Mouse (Mus musculus): ENCODE data around the gene Gtf2ird1. TPM values are rescaled to one million over a fixed set of nuclear protein-coding genes. Genes with fewer than 3 reads are reported as not detected.
"Not testable (repeated sequence)": the region's sequence is repeated elsewhere in the genome, so short reads cannot be mapped to it uniquely, and the experiment has no call there.

Gene Gtf2ird1
- polyA plus RNA-seq, 1 experiment from 2014 or later = 50.9 TPM

DNA sequence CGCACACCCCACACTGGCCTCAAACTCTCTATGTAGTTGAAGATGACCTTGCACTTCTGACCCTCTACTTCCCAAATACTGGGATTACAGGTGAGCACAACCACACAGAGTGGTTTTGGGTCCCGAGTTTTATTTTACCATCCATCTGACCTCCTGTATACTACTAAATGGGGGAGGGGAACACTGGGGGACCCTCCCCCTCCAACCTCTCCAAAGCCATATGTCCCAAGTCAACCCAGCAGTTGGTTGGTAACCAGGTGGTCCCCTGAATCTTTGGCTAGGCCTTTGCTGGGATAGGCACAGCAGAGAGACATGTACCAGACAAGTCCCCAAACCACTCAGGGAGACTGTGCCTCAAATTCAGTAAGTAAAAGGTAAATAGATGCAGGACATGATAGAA, 855 bp upstream of the Gtf2ird1 start:
- Histone ChIP-seq H3K9me3 (replicated peaks; ENCODE audit: control insufficient read depth, low read length) (no peaks in the 10 kb centered on the region), H3K4me1 (ENCODE audit: control insufficient read depth, insufficient read depth, low read length) (peaks cover 14% of the 10 kb centered on the region), H3K36me3 (ENCODE audit: control insufficient read depth, insufficient read depth, low read length) (no peaks in the 10 kb centered on the region), H3K4me2 (ENCODE audit: low read length) (no peak overlapping the region), H3K4me3 (ENCODE audit: low read depth, low read length) (no peak overlapping the region), H3K9ac (ENCODE audit: low read length) (no peak overlapping the region), H3K27me3 (replicated peaks; ENCODE audit: control insufficient read depth, insufficient read depth, low read length) (no peaks in the 10 kb centered on the region), H3K27ac (ENCODE audit: low read depth, low read length) (no peak overlapping the region)
- WGBS = 93% methylated on average over 2 of the region's 2 CpGs
- ATAC-seq (no peak), DNase-seq (ENCODE audit: low spot score) (no peak)

DNA sequence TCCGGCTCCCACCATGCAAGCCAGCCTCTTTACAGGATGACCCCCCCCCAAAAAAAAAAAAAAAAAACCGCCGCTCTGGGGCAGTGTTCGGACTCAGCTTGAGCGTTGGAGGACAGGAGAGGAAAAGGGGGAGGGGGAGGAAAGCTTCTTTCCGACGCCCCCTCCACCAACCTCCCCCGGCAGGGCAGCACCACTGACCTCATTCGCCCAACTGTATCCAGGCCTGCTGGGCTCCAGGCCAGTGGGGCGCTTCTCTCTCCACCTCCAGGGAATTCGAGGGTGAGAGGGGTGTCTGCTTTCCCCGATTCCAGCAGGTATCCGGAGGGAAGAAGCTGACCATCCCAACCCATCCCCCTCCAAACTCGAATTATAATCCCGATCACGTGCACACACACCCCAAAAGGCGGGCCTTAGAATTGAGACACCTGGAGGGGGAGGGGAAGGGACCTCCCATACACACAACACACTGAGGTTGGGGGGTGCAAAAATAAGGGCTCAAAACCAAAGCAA, 547 bp downstream of the Gtf2ird1 start:
- Histone ChIP-seq H3K9me3 (replicated peaks; ENCODE audit: control insufficient read depth, low read length) (0 out of 2 replicates have a peak, but pooled peaks cover 2% of the 10 kb centered on the region), H3K4me2 (ENCODE audit: low read length) (peak overlapping the region; percentile 89), H3K4me1 (ENCODE audit: control insufficient read depth, insufficient read depth, low read length) (peaks cover 14% of the 10 kb centered on the region), H3K4me3 (ENCODE audit: low read depth, low read length) (peak overlapping the region; percentile 51), H3K36me3 (ENCODE audit: control insufficient read depth, insufficient read depth, low read length) (0 out of 2 replicates have a peak, but pooled peaks cover 6% of the 10 kb centered on the region), H3K9ac (ENCODE audit: low read length) (peak overlapping the region; percentile 93), H3K27ac (ENCODE audit: low read depth, low read length) (peak overlapping the region; percentile 90), H3K27me3 (replicated peaks; ENCODE audit: control insufficient read depth, insufficient read depth, low read length) (no peaks in the 10 kb centered on the region)
- peak; percentile 81 for DNase-seq (ENCODE audit: low spot score)
- peak; percentile 67 for ATAC-seq
- 2% methylated on average over 13 of the region's 17 CpGs for WGBS

DNA sequence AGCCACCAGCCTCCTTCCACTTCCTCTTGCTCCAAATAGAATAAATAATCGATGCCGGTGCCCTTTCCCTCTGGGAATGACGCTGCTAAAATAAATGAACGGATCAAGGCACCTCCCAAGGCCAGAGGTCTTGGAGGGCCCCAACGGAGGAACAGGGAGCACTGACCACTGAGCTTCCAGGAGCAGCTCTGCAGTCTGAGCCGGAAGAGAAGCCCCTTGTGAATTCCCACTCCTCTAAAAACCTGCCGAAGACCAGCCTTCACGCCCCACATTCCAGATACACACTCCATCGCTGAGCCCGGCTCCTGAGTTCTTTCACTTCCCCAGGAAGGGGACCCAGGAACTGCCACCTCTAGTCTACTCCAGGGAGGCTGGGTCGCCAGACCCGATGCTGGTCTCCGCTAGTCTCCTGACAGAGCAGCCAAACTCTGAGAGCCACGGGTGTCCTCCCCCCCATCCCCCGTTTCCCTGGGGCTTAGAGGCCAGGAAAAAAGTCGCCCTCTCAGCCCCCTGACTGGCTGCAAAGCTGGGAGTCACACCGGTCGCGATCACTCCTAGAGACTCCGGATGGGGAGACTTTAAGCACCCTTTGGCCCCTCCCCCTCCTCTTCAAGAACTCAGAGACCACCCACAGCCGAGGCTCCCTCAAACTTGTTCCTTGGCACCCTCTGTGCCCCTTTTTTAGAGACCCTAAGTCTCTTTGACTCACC, 1.2 kb downstream of the Gtf2ird1 start:
- H3K36me3 ChIP-seq (ENCODE audit: control insufficient read depth, insufficient read depth, low read length) = 0 out of 2 replicates have a peak, but pooled peaks cover 6% of the 10 kb centered on the region
- peak overlapping the region; percentile 89 for H3K4me2 ChIP-seq (ENCODE audit: low read length)
- 0 out of 2 replicates have a peak, but pooled peaks cover 2% of the 10 kb centered on the region for H3K9me3 ChIP-seq (replicated peaks; ENCODE audit: control insufficient read depth, low read length)
- H3K4me1 ChIP-seq (ENCODE audit: control insufficient read depth, insufficient read depth, low read length) = peaks cover 14% of the 10 kb centered on the region
- DNase-seq (ENCODE audit: low spot score) (peak; percentile 67), ATAC-seq (peak; percentile 35)
- peak overlapping the region; percentile 51 for H3K4me3 ChIP-seq (ENCODE audit: low read depth, low read length)
- peak overlapping the region; percentile 93 for H3K9ac ChIP-seq (ENCODE audit: low read length)
- WGBS = 2% methylated on average over 21 of the region's 21 CpGs
- peak overlapping the region; percentile 90 for H3K27ac ChIP-seq (ENCODE audit: low read depth, low read length)
- no peaks in the 10 kb centered on the region for H3K27me3 ChIP-seq (replicated peaks; ENCODE audit: control insufficient read depth, insufficient read depth, low read length)

- ATAC-seq (no peak), DNase-seq (ENCODE audit: low spot score) (peak; percentile 19)
- Histone ChIP-seq H3K4me3 (ENCODE audit: low read depth, low read length) (peak overlapping the region; percentile 51), H3K9me3 (replicated peaks; ENCODE audit: control insufficient read depth, low read length) (0 out of 2 replicates have a peak, but pooled peaks cover 2% of the 10 kb centered on the region), H3K36me3 (ENCODE audit: control insufficient read depth, insufficient read depth, low read length) (0 out of 2 replicates have a peak, but pooled peaks cover 6% of the 10 kb centered on the region), H3K9ac (ENCODE audit: low read length) (peak overlapping the region; percentile 93), H3K4me2 (ENCODE audit: low read length) (peak overlapping the region; percentile 89), H3K27ac (ENCODE audit: low read depth, low read length) (peak overlapping the region; percentile 90; the same call in 1 of the 2 replicates), H3K27me3 (replicated peaks; ENCODE audit: control insufficient read depth, insufficient read depth, low read length) (no peaks in the 10 kb centered on the region), H3K4me1 (ENCODE audit: control insufficient read depth, insufficient read depth, low read length) (peaks cover 14% of the 10 kb centered on the region)
- 39% methylated on average over 9 of the region's 9 CpGs for WGBS
These were observed 2.1 kb downstream of the Gtf2ird1 start for GRCm38 (mm10) chr5:134454421-134454820.

DNA sequence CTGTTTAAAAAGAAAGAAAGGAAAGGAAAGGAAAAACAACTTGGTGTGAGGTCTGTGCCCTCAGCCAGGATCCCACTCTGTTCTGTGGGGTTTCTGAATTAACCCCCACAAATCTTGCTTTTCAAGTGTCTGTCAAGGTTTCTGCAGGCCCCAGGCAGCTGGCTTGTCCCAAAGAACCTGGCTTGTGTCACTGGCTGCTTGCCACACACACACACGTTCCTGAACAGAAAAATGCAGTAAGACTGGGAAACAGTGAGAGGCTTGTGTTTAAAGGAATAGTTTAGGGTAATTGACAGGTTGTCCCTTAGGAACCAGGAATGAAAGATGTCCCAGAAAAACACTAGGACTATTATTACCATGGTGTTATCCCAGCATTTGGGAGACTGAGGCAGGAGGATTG, 2.9 kb downstream of the Gtf2ird1 start:
- H3K4me3 ChIP-seq (ENCODE audit: low read depth, low read length) = no peak overlapping the region
- no peak overlapping the region for H3K27ac ChIP-seq (ENCODE audit: low read depth, low read length)
- WGBS = 6% methylated on average over 1 of the region's 1 CpGs
- H3K4me1 ChIP-seq (ENCODE audit: control insufficient read depth, insufficient read depth, low read length) = peaks cover 14% of the 10 kb centered on the region
- 0 out of 2 replicates have a peak, but pooled peaks cover 6% of the 10 kb centered on the region for H3K36me3 ChIP-seq (ENCODE audit: control insufficient read depth, insufficient read depth, low read length)
- DNase-seq (ENCODE audit: low spot score) = peak; percentile 58
- 0 out of 2 replicates have a peak, but pooled peaks cover 2% of the 10 kb centered on the region for H3K9me3 ChIP-seq (replicated peaks; ENCODE audit: control insufficient read depth, low read length)
- no peak overlapping the region for H3K9ac ChIP-seq (ENCODE audit: low read length)
- no peak for ATAC-seq
- no peaks in the 10 kb centered on the region for H3K27me3 ChIP-seq (replicated peaks; ENCODE audit: control insufficient read depth, insufficient read depth, low read length)
- no peak overlapping the region; the same call in 1 of the 2 replicates for H3K4me2 ChIP-seq (ENCODE audit: low read length)

- H3K36me3 ChIP-seq (ENCODE audit: control insufficient read depth, insufficient read depth, low read length) = peaks cover 13% of the 10 kb centered on the region
- H3K4me2 ChIP-seq (ENCODE audit: low read length); H3K4me1 ChIP-seq (ENCODE audit: control insufficient read depth, insufficient read depth, low read length); H3K9ac ChIP-seq (ENCODE audit: low read length); H3K27me3 ChIP-seq (replicated peaks; ENCODE audit: control insufficient read depth, insufficient read depth, low read length); ATAC-seq; H3K9me3 ChIP-seq (replicated peaks; ENCODE audit: control insufficient read depth, low read length); H3K4me3 ChIP-seq (ENCODE audit: low read depth, low read length); DNase-seq (ENCODE audit: low spot score); H3K27ac ChIP-seq (ENCODE audit: low read depth, low read length): not testable (repeated sequence)
- WGBS = 96% methylated on average over 4 of the region's 4 CpGs
These were observed 9.8 kb downstream of the Gtf2ird1 start for GRCm38 (mm10) chr5:134446755-134447154.

GRCm38 (mm10) chr5:134445895-134446294, 10.6 kb downstream of the Gtf2ird1 start:
- no peak for DNase-seq (ENCODE audit: low spot score)
- no peak overlapping the region for H3K4me2 ChIP-seq (ENCODE audit: low read length)
- ATAC-seq = peak; percentile 48; the same call in 1 of the 2 replicates
- no peak overlapping the region for H3K9ac ChIP-seq (ENCODE audit: low read length)
- H3K4me3 ChIP-seq (ENCODE audit: low read depth, low read length) = no peak overlapping the region
- 54% methylated on average over 10 of the region's 10 CpGs for WGBS
- H3K4me1 ChIP-seq (ENCODE audit: control insufficient read depth, insufficient read depth, low read length) = no peaks in the 10 kb centered on the region
- H3K27me3 ChIP-seq (replicated peaks; ENCODE audit: control insufficient read depth, insufficient read depth, low read length) = no peaks in the 10 kb centered on the region
- H3K36me3 ChIP-seq (ENCODE audit: control insufficient read depth, insufficient read depth, low read length) = peaks cover 10% of the 10 kb centered on the region
- H3K27ac ChIP-seq (ENCODE audit: low read depth, low read length) = no peak overlapping the region; the same call in 1 of the 2 replicates
- H3K9me3 ChIP-seq (replicated peaks; ENCODE audit: control insufficient read depth, low read length) = no peaks in the 10 kb centered on the region

DNA sequence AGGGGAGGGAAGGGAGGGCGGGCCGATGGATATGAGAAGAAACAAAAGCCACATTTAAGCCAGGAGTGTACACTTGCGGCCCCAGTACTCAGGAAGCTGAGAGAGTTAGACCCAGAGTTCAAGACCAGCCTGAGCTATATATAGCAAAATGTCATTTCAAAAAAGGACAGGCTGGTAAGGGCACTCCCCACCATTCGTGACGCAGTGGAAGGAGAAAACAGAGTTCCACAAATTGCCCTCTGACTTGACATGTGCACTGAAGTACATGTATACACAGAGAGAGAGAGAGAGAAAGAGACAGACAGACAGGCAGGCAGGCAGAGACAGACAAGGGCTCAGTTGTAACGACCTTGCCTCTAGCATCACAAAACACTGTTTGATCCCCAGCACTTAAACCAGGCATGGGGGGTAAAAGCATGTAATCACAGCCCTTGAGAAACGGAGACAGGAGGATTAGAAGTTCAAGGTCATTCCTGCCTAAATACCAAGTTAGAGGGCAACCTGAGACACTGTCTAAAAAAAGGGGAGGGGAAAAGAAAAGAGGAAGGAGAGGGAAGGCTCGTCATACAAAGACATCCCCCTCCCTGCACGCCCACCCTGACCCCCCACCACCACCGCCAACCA, 11.2 kb downstream of the Gtf2ird1 start:
- H3K9ac ChIP-seq (ENCODE audit: low read length) = no peak overlapping the region
- no peak for ATAC-seq
- peaks cover 10% of the 10 kb centered on the region for H3K36me3 ChIP-seq (ENCODE audit: control insufficient read depth, insufficient read depth, low read length)
- no peak overlapping the region for H3K4me3 ChIP-seq (ENCODE audit: low read depth, low read length)
- no peaks in the 10 kb centered on the region for H3K27me3 ChIP-seq (replicated peaks; ENCODE audit: control insufficient read depth, insufficient read depth, low read length)
- H3K4me2 ChIP-seq (ENCODE audit: low read length) = no peak overlapping the region
- H3K9me3 ChIP-seq (replicated peaks; ENCODE audit: control insufficient read depth, low read length) = no peaks in the 10 kb centered on the region
- no peak overlapping the region for H3K27ac ChIP-seq (ENCODE audit: low read depth, low read length)
- WGBS = 75% methylated on average over 10 of the region's 10 CpGs
- no peaks in the 10 kb centered on the region for H3K4me1 ChIP-seq (ENCODE audit: control insufficient read depth, insufficient read depth, low read length)
- DNase-seq (ENCODE audit: low spot score) = no peak

Measured in forebrain, embryonic 14.5 days (tissue).